Mouse (Mus musculus): ENCODE results near the gene Ppid.

- TF ChIP-seq POLR2A (IDR thresholded peaks at IDR 0.05; ENCODE audit: insufficient read depth, low read length) (no peak), CTCF (IDR thresholded peaks at IDR 0.05; ENCODE audit: low read depth, low read length) (no peak)
Observed at GRCm38 (mm10) chr3:79572399-79572798, 18.7 kb upstream of the Ppid start.

All from ES-Bruce4 (cell line).